Mouse (Mus musculus): Measurements from ENCODE around the gene Vnn1. TPM values are rescaled to one million over a fixed set of nuclear protein-coding genes. Genes with fewer than 3 reads are reported as not detected.

Gene Vnn1
- total RNA-seq, 2 experiments from 2014 or later, result 0.20 to 0.27 TPM

Other genes with a start within 250 kb of the Vnn1 start
- 100 to 1,000 TPM; 159 to 243 TPM for gene Rps12, start 107.4 kb upstream of the Vnn1 start, total RNA-seq (2021)
- 1 to 10 TPM; 5.6 to 9.2 TPM for gene Slc18b1, start 97.7 kb upstream of the Vnn1 start, total RNA-seq (2021)
- under 1 TPM; 0.13 to 0.17 TPM for gene Vnn3, start 43.2 kb upstream of the Vnn1 start, total RNA-seq (2021)
- not detected for gene Taar1, start 25.7 kb downstream of the Vnn1 start, total RNA-seq (2021)
- gene Taar2, start 43.9 kb downstream of the Vnn1 start, total RNA-seq (2021), result not detected
- gene Taar3, start 54.9 kb downstream of the Vnn1 start, total RNA-seq (2021), result not detected
- not detected for gene Taar4, start 65.8 kb downstream of the Vnn1 start, total RNA-seq (2021)
- not detected for gene Taar5, start 76.0 kb downstream of the Vnn1 start, total RNA-seq (2021)
- not detected for gene Taar6, start 91.0 kb downstream of the Vnn1 start, total RNA-seq (2021)
- not detected for gene Taar7a, start 98.8 kb downstream of the Vnn1 start, total RNA-seq (2021)
- gene Taar7b, start 105.3 kb downstream of the Vnn1 start, total RNA-seq (2021), result not detected
- not detected for gene Taar7d, start 132.5 kb downstream of the Vnn1 start, total RNA-seq (2021)
- not detected for gene Taar7e, start 142.9 kb downstream of the Vnn1 start, total RNA-seq (2021)
- not detected for gene Taar7f, start 154.8 kb downstream of the Vnn1 start, total RNA-seq (2021)
- not detected for gene Taar8a, start 181.8 kb downstream of the Vnn1 start, total RNA-seq (2021)
- not detected for gene Taar8b, start 197.6 kb downstream of the Vnn1 start, total RNA-seq (2021)
- not detected for gene Taar8c, start 207.2 kb downstream of the Vnn1 start, total RNA-seq (2021)
- not detected for gene Taar9, start 214.8 kb downstream of the Vnn1 start, total RNA-seq (2021)

Data from gastrocnemius, postnatal 36 days (tissue).